Mouse (Mus musculus): ENCODE measurements around the gene 1700013G24Rik. TPM values are rescaled to one million over a fixed set of nuclear protein-coding genes. Genes with fewer than 3 reads are reported as not detected.

The 1700013G24Rik gene
- polyA plus RNA-seq, 1 experiment from 2014 or later: not detected

- H3K27ac ChIP-seq: 0 out of 2 replicates have a peak overlapping the region, but pooled peaks have one; percentile 4
- no peak for ATAC-seq (ENCODE audit: low FRiP score)
- H3K4me1 ChIP-seq (replicated peaks): no peaks in the 10 kb centered on the region
- no peaks in the 10 kb centered on the region for H3K36me3 ChIP-seq
- H3K9me3 ChIP-seq: no peaks in the 10 kb centered on the region
- no peaks in the 10 kb centered on the region for H3K27me3 ChIP-seq
- no peak overlapping the region for H3K9ac ChIP-seq
- no peak overlapping the region for H3K4me3 ChIP-seq
- no peak overlapping the region for H3K4me2 ChIP-seq
- 57% methylated on average over 14 of the region's 14 CpGs for WGBS
Observed at GRCm38 (mm10) chr4:137460676-137461075, 7.6 kb downstream of the 1700013G24Rik start.

- H3K9ac ChIP-seq: no peak overlapping the region
- H3K4me3 ChIP-seq: no peak overlapping the region
- H3K27ac ChIP-seq: 0 out of 2 replicates have a peak overlapping the region, but pooled peaks have one; percentile 4
- ATAC-seq (ENCODE audit: low FRiP score): no peak
- H3K36me3 ChIP-seq: no peaks in the 10 kb centered on the region
- H3K4me1 ChIP-seq (replicated peaks): no peaks in the 10 kb centered on the region
- 75% methylated on average over 4 of the region's 4 CpGs for WGBS
- H3K27me3 ChIP-seq: no peaks in the 10 kb centered on the region
- H3K4me2 ChIP-seq: no peak overlapping the region
- no peaks in the 10 kb centered on the region for H3K9me3 ChIP-seq
Observed at GRCm38 (mm10) chr4:137461217-137461616, 8.1 kb downstream of the 1700013G24Rik start.

GRCm38 (mm10) chr4:137461981-137462690 lies 9.1 kb downstream of the 1700013G24Rik start:
- 88% methylated on average over 16 of the region's 16 CpGs for WGBS
- Histone ChIP-seq H3K27me3 (no peaks in the 10 kb centered on the region), H3K9ac (no peak overlapping the region), H3K9me3 (no peaks in the 10 kb centered on the region), H3K27ac (no peak overlapping the region), H3K4me2 (no peak overlapping the region), H3K36me3 (no peaks in the 10 kb centered on the region), H3K4me1 (replicated peaks) (no peaks in the 10 kb centered on the region), H3K4me3 (no peak overlapping the region)
- no peak for ATAC-seq (ENCODE audit: low FRiP score)

GRCm38 (mm10) chr4:137465125-137465787 lies 12.2 kb downstream of the 1700013G24Rik start:
- H3K9me3 ChIP-seq: no peaks in the 10 kb centered on the region
- no peak for ATAC-seq (ENCODE audit: low FRiP score)
- no peak overlapping the region for H3K27ac ChIP-seq
- WGBS: 66% methylated on average over 13 of the region's 13 CpGs
- peaks cover 26% of the 10 kb centered on the region for H3K4me1 ChIP-seq (replicated peaks)
- no peak overlapping the region for H3K9ac ChIP-seq
- H3K4me2 ChIP-seq: no peak overlapping the region
- H3K36me3 ChIP-seq: no peaks in the 10 kb centered on the region
- no peak overlapping the region for H3K4me3 ChIP-seq
- H3K27me3 ChIP-seq: peaks cover 10% of the 10 kb centered on the region

- no peak overlapping the region for H3K4me2 ChIP-seq
- peaks cover 12% of the 10 kb centered on the region for H3K27me3 ChIP-seq
- WGBS: 80% methylated on average over 4 of the region's 4 CpGs
- no peak overlapping the region for H3K4me3 ChIP-seq
- no peak overlapping the region for H3K27ac ChIP-seq
- no peak for ATAC-seq (ENCODE audit: low FRiP score)
- peaks cover 37% of the 10 kb centered on the region for H3K4me1 ChIP-seq (replicated peaks)
- no peak overlapping the region for H3K9ac ChIP-seq
- no peaks in the 10 kb centered on the region for H3K36me3 ChIP-seq
- no peaks in the 10 kb centered on the region for H3K9me3 ChIP-seq
Observed at GRCm38 (mm10) chr4:137466991-137467390, 13.9 kb downstream of the 1700013G24Rik start.

GRCm38 (mm10) chr4:137467525-137467924 lies 14.4 kb downstream of the 1700013G24Rik start:
- H3K27me3 ChIP-seq: peaks cover 12% of the 10 kb centered on the region
- H3K9ac ChIP-seq: no peak overlapping the region
- H3K27ac ChIP-seq: 0 out of 2 replicates have a peak overlapping the region, but pooled peaks have one; percentile 18
- peaks cover 37% of the 10 kb centered on the region for H3K4me1 ChIP-seq (replicated peaks)
- H3K4me3 ChIP-seq: no peak overlapping the region
- no peaks in the 10 kb centered on the region for H3K9me3 ChIP-seq
- 86% methylated on average over 2 of the region's 2 CpGs for WGBS
- ATAC-seq (ENCODE audit: low FRiP score): no peak
- no peaks in the 10 kb centered on the region for H3K36me3 ChIP-seq
- H3K4me2 ChIP-seq: no peak overlapping the region

GRCm38 (mm10) chr4:137468260-137469080 lies 15.4 kb downstream of the 1700013G24Rik start, which contains the start of gene Hspg2:
TSS of gene Hspg2 (plus strand) at chr4:137468769.
- H3K36me3 ChIP-seq: no peaks in the 10 kb centered on the region
- peak; percentile 82 for ATAC-seq (ENCODE audit: low FRiP score)
- no peaks in the 10 kb centered on the region for H3K9me3 ChIP-seq
- under 1% methylated on average over 59 of the region's 72 CpGs for WGBS
- H3K27me3 ChIP-seq: peaks cover 12% of the 10 kb centered on the region
- peak within 1 kb of the TSS; percentile 96 for H3K4me2 ChIP-seq
- peak within 1 kb of the TSS; percentile 77 for H3K9ac ChIP-seq
- H3K4me3 ChIP-seq: peak within 1 kb of the TSS; percentile 53
- H3K27ac ChIP-seq: 0 out of 2 replicates have a peak within 1 kb of the TSS, but pooled peaks have one; percentile 18
- H3K4me1 ChIP-seq (replicated peaks): peaks cover 37% of the 10 kb centered on the region

GRCm38 (mm10) chr4:137469081-137469844 lies 16.2 kb downstream of the 1700013G24Rik start:
- ATAC-seq (ENCODE audit: low FRiP score): peak; percentile 43; the same call in 1 of the 2 replicates
- peak overlapping the region; percentile 77 for H3K9ac ChIP-seq
- H3K4me3 ChIP-seq: peak overlapping the region; percentile 53
- no peaks in the 10 kb centered on the region for H3K9me3 ChIP-seq
- peaks cover 12% of the 10 kb centered on the region for H3K27me3 ChIP-seq
- H3K36me3 ChIP-seq: no peaks in the 10 kb centered on the region
- peaks cover 43% of the 10 kb centered on the region for H3K4me1 ChIP-seq (replicated peaks)
- peak overlapping the region; percentile 96 for H3K4me2 ChIP-seq
- no peak overlapping the region for H3K27ac ChIP-seq
- WGBS: 4% methylated on average over 20 of the region's 20 CpGs

GRCm38 (mm10) chr4:137469845-137470692 lies 17.0 kb downstream of the 1700013G24Rik start:
- H3K4me1 ChIP-seq (replicated peaks): peaks cover 43% of the 10 kb centered on the region
- no peaks in the 10 kb centered on the region for H3K9me3 ChIP-seq
- H3K27me3 ChIP-seq: peaks cover 12% of the 10 kb centered on the region
- no peaks in the 10 kb centered on the region for H3K36me3 ChIP-seq
- H3K4me2 ChIP-seq: peak overlapping the region; percentile 96
- H3K9ac ChIP-seq: peak overlapping the region; percentile 77; the same call in 1 of the 2 replicates
- peak overlapping the region; percentile 53 for H3K4me3 ChIP-seq
- WGBS: 35% methylated on average over 15 of the region's 15 CpGs
- ATAC-seq (ENCODE audit: low FRiP score): no peak
- H3K27ac ChIP-seq: no peak overlapping the region

GRCm38 (mm10) chr4:137470701-137471317 lies 17.7 kb downstream of the 1700013G24Rik start:
- Histone ChIP-seq H3K4me2 (peak overlapping the region; percentile 96; the same call in 1 of the 2 replicates), H3K4me1 (replicated peaks) (peaks cover 43% of the 10 kb centered on the region), H3K27ac (no peak overlapping the region), H3K9ac (0 out of 2 replicates have a peak overlapping the region, but pooled peaks have one; percentile 1), H3K9me3 (no peaks in the 10 kb centered on the region), H3K36me3 (no peaks in the 10 kb centered on the region), H3K27me3 (peaks cover 12% of the 10 kb centered on the region), H3K4me3 (peak overlapping the region; percentile 53; the same call in 1 of the 2 replicates)
- no peak for ATAC-seq (ENCODE audit: low FRiP score)
- 73% methylated on average over 9 of the region's 9 CpGs for WGBS

Measured in hindbrain, embryonic 13.5 days (tissue).